Mouse (Mus musculus) midbrain, embryonic 15.5 days (tissue): Measurements from ENCODE around the gene Tap1. TPM values are rescaled to one million over a fixed set of nuclear protein-coding genes. Genes with fewer than 3 reads are reported as not detected.

Source experiments
- ATAC-seq: fragments of 200-750 bp; cut with Nextera tagmentation; replicated peaks from 2 replicates; pipeline ENCODE4 v1.8.0; 2017; ENCODE audit warnings: moderate TSS enrichment
- H3K27ac ChIP-seq: fragments of 300-500 bp; sonication (generic); 2 replicates; pipeline ENCODE4 v1.5.1; 2015; ENCODE audit warnings: mild to moderate bottlenecking, inconsistent platforms
- H3K27me3 ChIP-seq: fragments of 300-500 bp; sonication (generic); replicated peaks from 2 replicates; pipeline ENCODE4 v1.6.1; 2015; ENCODE audit warnings: inconsistent platforms
- H3K36me3 ChIP-seq: fragments of 300-500 bp; sonication (generic); replicated peaks from 2 replicates; pipeline ENCODE4 v1.6.1; 2015; ENCODE audit warnings: inconsistent platforms
- H3K4me1 ChIP-seq: fragments of 300-500 bp; sonication (generic); 2 replicates; pipeline ENCODE4 v1.6.1; 2015; ENCODE audit warnings: inconsistent platforms
- H3K4me2 ChIP-seq: fragments of 300-500 bp; sonication (generic); 2 replicates; pipeline ENCODE4 v1.6.1; 2015; ENCODE audit warnings: inconsistent platforms, mild to moderate bottlenecking, moderate library complexity
- H3K4me3 ChIP-seq: fragments of 300-500 bp; sonication (generic); 2 replicates; pipeline ENCODE4 v1.5.1; 2015; ENCODE audit warnings: mild to moderate bottlenecking, inconsistent platforms
- H3K9ac ChIP-seq: fragments of 300-500 bp; sonication (generic); 2 replicates; pipeline ENCODE4 v1.6.1; 2015; ENCODE audit warnings: mild to moderate bottlenecking, inconsistent platforms
- H3K9me3 ChIP-seq: fragments of 300-500 bp; sonication (generic); 2 replicates; pipeline ENCODE4 v1.6.1; 2016; ENCODE audit warnings: inconsistent platforms
- WGBS: fragments of 180-500 bp; shearing (Covaris S2); methylation state at CpG from one replicate; pipeline ENCODE4 v1.1.7; 2015; ENCODE audit warnings: mixed read lengths; 5-methylcytosine and 5-hydroxymethylcytosine counted together
- polyA plus RNA-seq: library from polyadenylated mRNA; unstranded; fragments of >200 nt; fragmentation: Nextera tagmentation; extraction: Ambion mirVana; gene quantifications from 2 replicates; pipeline ENCODE4 v1.2.1, GENCODE M21; 2015

The Tap1 gene
- polyA plus RNA-seq, 1 experiment from 2014 or later = 2.3 TPM

- Histone ChIP-seq H3K36me3 (no peaks in the 10 kb centered on the region), H3K4me2 (no peak overlapping the region), H3K9me3 (no peaks in the 10 kb centered on the region), H3K27me3 (peaks cover 49% of the 10 kb centered on the region), H3K9ac (no peak overlapping the region), H3K4me3 (no peak overlapping the region), H3K4me1 (peaks cover 17% of the 10 kb centered on the region), H3K27ac (no peak overlapping the region)
- no peak for ATAC-seq
- WGBS = 88% methylated on average over 9 of the region's 9 CpGs
Measured at GRCm38 (mm10) chr17:34185526-34185925, 1.8 kb upstream of the Tap1 start.

- H3K4me3 ChIP-seq = peak overlapping the region; percentile 42
- 2% methylated on average over 14 of the region's 14 CpGs for WGBS
- peak; percentile 31; the same call in 1 of the 2 replicates for ATAC-seq
Measured at GRCm38 (mm10) chr17:34186885-34187260, 480 bp upstream of the Tap1 start.

GRCm38 (mm10) chr17:34188010-34188409, 657 bp downstream of the Tap1 start:
- no peak for ATAC-seq

More at GRCm38 (mm10) chr17:34186885-34187260, 480 bp upstream of the Tap1 start:
- H3K9ac ChIP-seq = peak overlapping the region; percentile 36
- peak overlapping the region; percentile 73 for H3K4me2 ChIP-seq
- no peaks in the 10 kb centered on the region for H3K36me3 ChIP-seq
- peaks cover 56% of the 10 kb centered on the region for H3K27me3 ChIP-seq
- no peaks in the 10 kb centered on the region for H3K9me3 ChIP-seq
- peaks cover 17% of the 10 kb centered on the region for H3K4me1 ChIP-seq
- no peak overlapping the region for H3K27ac ChIP-seq

GRCm38 (mm10) chr17:34188986-34189385, 1.6 kb downstream of the Tap1 start:
- WGBS = 66% methylated on average over 6 of the region's 6 CpGs
- no peak for ATAC-seq
- H3K27me3 ChIP-seq = peaks cover 76% of the 10 kb centered on the region
- H3K9ac ChIP-seq = no peak overlapping the region
- no peak overlapping the region for H3K27ac ChIP-seq
- no peaks in the 10 kb centered on the region for H3K9me3 ChIP-seq
- H3K4me1 ChIP-seq = peaks cover 17% of the 10 kb centered on the region
- H3K36me3 ChIP-seq = no peaks in the 10 kb centered on the region
- no peak overlapping the region for H3K4me3 ChIP-seq
- H3K4me2 ChIP-seq = no peak overlapping the region

More at GRCm38 (mm10) chr17:34188010-34188409, 657 bp downstream of the Tap1 start:
- H3K27ac ChIP-seq = no peak overlapping the region
- no peaks in the 10 kb centered on the region for H3K36me3 ChIP-seq
- H3K4me1 ChIP-seq = peaks cover 17% of the 10 kb centered on the region
- peak overlapping the region; percentile 36; the same call in 1 of the 2 replicates for H3K9ac ChIP-seq
- no peaks in the 10 kb centered on the region for H3K9me3 ChIP-seq
- WGBS = 3% methylated on average over 20 of the region's 20 CpGs
- H3K4me2 ChIP-seq = peak overlapping the region; percentile 73
- H3K27me3 ChIP-seq = peaks cover 68% of the 10 kb centered on the region
- H3K4me3 ChIP-seq = peak overlapping the region; percentile 42

GRCm38 (mm10) chr17:34192852-34193251, 5.5 kb downstream of the Tap1 start:
- 24% methylated on average over 16 of the region's 16 CpGs for WGBS
- no peak for ATAC-seq
- Histone ChIP-seq H3K36me3 (no peaks in the 10 kb centered on the region), H3K9ac (no peak overlapping the region), H3K9me3 (no peaks in the 10 kb centered on the region), H3K27me3 (peaks cover 80% of the 10 kb centered on the region), H3K4me3 (no peak overlapping the region), H3K4me2 (no peak overlapping the region), H3K4me1 (peaks cover 16% of the 10 kb centered on the region), H3K27ac (no peak overlapping the region)

GRCm38 (mm10) chr17:34193468-34193867, 6.1 kb downstream of the Tap1 start:
- no peak overlapping the region for H3K4me2 ChIP-seq
- no peaks in the 10 kb centered on the region for H3K9me3 ChIP-seq
- H3K4me3 ChIP-seq = no peak overlapping the region
- peaks cover 15% of the 10 kb centered on the region for H3K4me1 ChIP-seq
- WGBS = 59% methylated on average over 8 of the region's 8 CpGs
- H3K36me3 ChIP-seq = no peaks in the 10 kb centered on the region
- no peak overlapping the region for H3K27ac ChIP-seq
- ATAC-seq = no peak
- H3K9ac ChIP-seq = no peak overlapping the region
- H3K27me3 ChIP-seq = peaks cover 81% of the 10 kb centered on the region

- peaks cover 15% of the 10 kb centered on the region for H3K4me1 ChIP-seq
- H3K4me2 ChIP-seq = no peak overlapping the region
- H3K9ac ChIP-seq = no peak overlapping the region
- H3K27ac ChIP-seq = no peak overlapping the region
- H3K4me3 ChIP-seq = no peak overlapping the region
- H3K9me3 ChIP-seq = no peaks in the 10 kb centered on the region
- no peak for ATAC-seq
- WGBS = 88% methylated on average over 4 of the region's 4 CpGs
- H3K27me3 ChIP-seq = peaks cover 82% of the 10 kb centered on the region
- no peaks in the 10 kb centered on the region for H3K36me3 ChIP-seq
Measured at GRCm38 (mm10) chr17:34194723-34195122, 7.4 kb downstream of the Tap1 start.

- Histone ChIP-seq H3K4me2 (no peak overlapping the region), H3K9ac (no peak overlapping the region), H3K4me1 (peaks cover 15% of the 10 kb centered on the region), H3K4me3 (no peak overlapping the region), H3K9me3 (no peaks in the 10 kb centered on the region), H3K27ac (no peak overlapping the region), H3K27me3 (peaks cover 75% of the 10 kb centered on the region), H3K36me3 (no peaks in the 10 kb centered on the region)
- WGBS = 29% methylated on average over 12 of the region's 12 CpGs
- no peak for ATAC-seq
Measured at GRCm38 (mm10) chr17:34196491-34196890, 9.1 kb downstream of the Tap1 start.

GRCm38 (mm10) chr17:34196941-34197894, 9.9 kb downstream of the Tap1 start, which contains the start of gene Psmb8:
TSS of gene Psmb8 (plus strand) at chr17:34197721.
- WGBS = 4% methylated on average over 41 of the region's 41 CpGs
- Histone ChIP-seq H3K27me3 (peaks cover 68% of the 10 kb centered on the region), H3K4me1 (peaks cover 15% of the 10 kb centered on the region), H3K36me3 (no peaks in the 10 kb centered on the region), H3K9ac (peak within 1 kb of the TSS; percentile 26; the same call in 1 of the 2 replicates), H3K9me3 (no peaks in the 10 kb centered on the region), H3K4me2 (peak within 1 kb of the TSS; percentile 73), H3K27ac (no peak within 1 kb of the TSS), H3K4me3 (peak within 1 kb of the TSS; percentile 42)
- peak; percentile 88 for ATAC-seq

GRCm38 (mm10) chr17:34197904-34198520, 10.7 kb downstream of the Tap1 start:
- Histone ChIP-seq H3K4me1 (peaks cover 15% of the 10 kb centered on the region), H3K36me3 (no peaks in the 10 kb centered on the region), H3K27me3 (peaks cover 60% of the 10 kb centered on the region), H3K4me2 (peak overlapping the region; percentile 73), H3K27ac (no peak overlapping the region), H3K9ac (peak overlapping the region; percentile 26; the same call in 1 of the 2 replicates), H3K9me3 (no peaks in the 10 kb centered on the region), H3K4me3 (peak overlapping the region; percentile 42)
- 2% methylated on average over 32 of the region's 32 CpGs for WGBS
- ATAC-seq = peak; percentile 22; the same call in 1 of the 2 replicates

GRCm38 (mm10) chr17:34198521-34198912, 11.2 kb downstream of the Tap1 start:
- H3K27me3 ChIP-seq = peaks cover 60% of the 10 kb centered on the region
- H3K27ac ChIP-seq = no peak overlapping the region
- no peak overlapping the region for H3K9ac ChIP-seq
- H3K4me3 ChIP-seq = peak overlapping the region; percentile 42
- no peak for ATAC-seq
- H3K4me1 ChIP-seq = peaks cover 15% of the 10 kb centered on the region
- no peaks in the 10 kb centered on the region for H3K9me3 ChIP-seq
- H3K4me2 ChIP-seq = peak overlapping the region; percentile 73
- 6% methylated on average over 11 of the region's 11 CpGs for WGBS
- H3K36me3 ChIP-seq = no peaks in the 10 kb centered on the region

- Histone ChIP-seq H3K9me3 (no peaks in the 10 kb centered on the region), H3K27me3 (peaks cover 60% of the 10 kb centered on the region), H3K4me3 (no peak overlapping the region), H3K36me3 (no peaks in the 10 kb centered on the region), H3K27ac (no peak overlapping the region), H3K4me1 (peaks cover 18% of the 10 kb centered on the region), H3K4me2 (no peak overlapping the region), H3K9ac (no peak overlapping the region)
- ATAC-seq = no peak
- 69% methylated on average over 12 of the region's 12 CpGs for WGBS
Measured at GRCm38 (mm10) chr17:34199050-34199619, 11.8 kb downstream of the Tap1 start.
